Comparison of ENCODE assay signal across 8 mouse cellular contexts in genomic region chr9:55937664-55938617, GRCm38 (mm10). TPM values are rescaled to one million over a fixed set of nuclear protein-coding genes. Genes with fewer than 3 reads are reported as not detected.
DNase-seq lines count a peak whose midpoint lies in the region; ATAC-seq and TF ChIP-seq lines count a peak whose summit lies in the region.

TSS of gene Scaper (minus strand) at chr9:55938119.

- peak; percentile 91 for DNase-seq in heart, postnatal 14 days
- DNase-seq in layer of hippocampus, adult 11-12 months (ENCODE audit: low spot score) = peak; percentile 85
- DNase-seq in lung, adult 18-20 months = peak; percentile 90 to 91
- peak; percentile 91 for DNase-seq in testis, postnatal 14 days (ENCODE audit: low spot score)

- H3K4me3 ChIP-seq in ES-Bruce4 (ENCODE audit: low read depth, low read length) = peak within 1 kb of the TSS; percentile 98
- peak within 1 kb of the TSS; percentile 79 for H3K4me3 ChIP-seq in forebrain, embryonic 13.5 days
- peak within 1 kb of the TSS; percentile 80 for H3K4me3 ChIP-seq in neural tube, embryonic 15.5 days (replicated peaks)

- peak within 1 kb of the TSS; percentile 53 for H3K27ac ChIP-seq in ES-Bruce4 (ENCODE audit: insufficient read depth, low read length)
- peak within 1 kb of the TSS; percentile 74 for H3K27ac ChIP-seq in forebrain, embryonic 13.5 days
- peak within 1 kb of the TSS; percentile 92 for H3K27ac ChIP-seq in neural tube, embryonic 15.5 days (replicated peaks)

- no peaks in the 10 kb centered on the region for H3K4me1 ChIP-seq in ES-Bruce4 (ENCODE audit: control insufficient read depth, insufficient read depth, low read length)
- peaks cover 26% of the 10 kb centered on the region for H3K4me1 ChIP-seq in forebrain, embryonic 13.5 days
- peaks cover 24% of the 10 kb centered on the region for H3K4me1 ChIP-seq in neural tube, embryonic 15.5 days

- peak within 1 kb of the TSS; percentile 57 for H3K4me2 ChIP-seq in forebrain, embryonic 13.5 days
- H3K4me2 ChIP-seq in neural tube, embryonic 15.5 days = peak within 1 kb of the TSS; percentile 68

- under 1% methylated on average over 55 of the region's 60 CpGs for WGBS in forebrain, embryonic 13.5 days
- WGBS in neural tube, embryonic 15.5 days = under 1% methylated on average over 51 of the region's 60 CpGs

- peak; percentile 85 for TF ChIP-seq POLR2A in ES-Bruce4 (IDR thresholded peaks at IDR 0.05; ENCODE audit: insufficient read depth, low read length)

- H3K36me3 ChIP-seq in ES-Bruce4 (ENCODE audit: control insufficient read depth, insufficient read depth, low read length, poor library complexity, severe bottlenecking) = no peaks in the 10 kb centered on the region
- no peaks in the 10 kb centered on the region for H3K36me3 ChIP-seq in forebrain, embryonic 13.5 days (ENCODE audit: poor library complexity, severe bottlenecking)
- no peaks in the 10 kb centered on the region for H3K36me3 ChIP-seq in neural tube, embryonic 15.5 days

- no peak; the same call in 1 of the 2 replicates for TF ChIP-seq EP300 in ES-Bruce4 (IDR thresholded peaks at IDR 0.05; ENCODE audit: insufficient read depth, low read depth, low read length)

- H3K9me3 ChIP-seq in ES-Bruce4 (replicated peaks; ENCODE audit: control insufficient read depth, insufficient read depth, low read length, poor library complexity, severe bottlenecking) = no peaks in the 10 kb centered on the region
- H3K9me3 ChIP-seq in forebrain, embryonic 13.5 days (replicated peaks) = no peaks in the 10 kb centered on the region
- no peaks in the 10 kb centered on the region for H3K9me3 ChIP-seq in neural tube, embryonic 15.5 days (replicated peaks)

- TF ChIP-seq CTCF in ES-Bruce4 (IDR thresholded peaks at IDR 0.05; ENCODE audit: low read depth, low read length) = no peak

- ATAC-seq in cerebellum, adult (ENCODE audit: insufficient number of reproducible peaks, low FRiP score, low TSS enrichment) = peak; percentile 88
- ATAC-seq in forebrain, embryonic 13.5 days = peak; percentile 97
- ATAC-seq in neural tube, embryonic 15.5 days (ENCODE audit: low FRiP score) = peak; percentile 97

- no peaks in the 10 kb centered on the region for H3K27me3 ChIP-seq in ES-Bruce4 (ENCODE audit: control insufficient read depth, insufficient read depth, low read length, poor library complexity, severe bottlenecking)
- H3K27me3 ChIP-seq in forebrain, embryonic 13.5 days = no peaks in the 10 kb centered on the region
- H3K27me3 ChIP-seq in neural tube, embryonic 15.5 days (replicated peaks) = no peaks in the 10 kb centered on the region

- H3K9ac ChIP-seq in ES-Bruce4 (ENCODE audit: low read depth, poor library complexity, severe bottlenecking) = peak within 1 kb of the TSS; percentile 91
- peak within 1 kb of the TSS; percentile 84 for H3K9ac ChIP-seq in forebrain, embryonic 13.5 days
- peak within 1 kb of the TSS; percentile 78 for H3K9ac ChIP-seq in neural tube, embryonic 15.5 days (replicated peaks)

- intact Hi-C loops in heart, postnatal 14 days (cut with DNase I) = no loop called here

RNA-seq across cellular contexts. Expression of gene Scaper, which starts in this region (rescaled TPM):
- polyA plus RNA-seq in ES-Bruce4 (2011; ENCODE audit: insufficient read depth, insufficient read length, low read depth, missing spikeins) = 22.7 and 24.2 TPM in 2 replicates
- 24.5 and 26.1 TPM in 2 replicates for polyA plus RNA-seq in forebrain, embryonic 13.5 days (2015; fragmentation: Nextera tagmentation; extraction: Ambion mirVana)
- 10 to 100 TPM; 16.5 to 16.9 TPM for total RNA-seq in heart, postnatal 14 days (2021)
- 34.2 and 36.8 TPM in 2 replicates for polyA plus RNA-seq in neural tube, embryonic 15.5 days (2015; fragmentation: Nextera tagmentation; extraction: Ambion mirVana)

Comparison
In these comparisons a context has a peak if more than half of its experiments do, and no peak if none do; other contexts are left out.
1. Peak in every context shown above with its lines: DNase-seq, ATAC-seq, H3K4me3 ChIP-seq and H3K27ac ChIP-seq.